Mouse (Mus musculus) hindbrain, embryonic 12.5 days (tissue): ENCODE measurements at regions not wholly inside any gene's neighbourhood (a gene's known extent, or its start where the extent isn't known, plus 50 kb on each side); places are given as distances from the start of the nearest gene placed in this dataset.

Experiments
- ATAC-seq: fragments of 200-750 bp; cut with Nextera tagmentation; 2 replicates; pipeline ENCODE4 v1.8.0; 2017; ENCODE audit warnings: moderate TSS enrichment; ENCODE audit not compliant: low FRiP score
- H3K27ac ChIP-seq: fragments of 300-500 bp; sonication (generic); 2 replicates; pipeline ENCODE4 v1.5.1; 2016; ENCODE audit warnings: mild to moderate bottlenecking
- H3K27me3 ChIP-seq: fragments of 300-500 bp; sonication (generic); 2 replicates; pipeline ENCODE4 v1.6.1; 2016; ENCODE audit warnings: mild to moderate bottlenecking
- H3K36me3 ChIP-seq: fragments of 300-500 bp; sonication (generic); 2 replicates; pipeline ENCODE4 v1.6.1; 2016; ENCODE audit warnings: mild to moderate bottlenecking
- H3K4me1 ChIP-seq: fragments of 300-500 bp; sonication (generic); 2 replicates; pipeline ENCODE4 v1.6.1; 2016
- H3K4me2 ChIP-seq: fragments of 300-500 bp; sonication (generic); replicated peaks from 2 replicates; pipeline ENCODE4 v1.6.1; 2016; ENCODE audit warnings: mild to moderate bottlenecking
- H3K4me3 ChIP-seq: fragments of 300-500 bp; sonication (generic); 2 replicates; pipeline ENCODE4 v1.5.1; 2016; ENCODE audit warnings: mild to moderate bottlenecking
- H3K9ac ChIP-seq: fragments of 300-500 bp; sonication (generic); 2 replicates; pipeline ENCODE4 v1.6.1; 2016; ENCODE audit warnings: mild to moderate bottlenecking, moderate library complexity
- H3K9me3 ChIP-seq: fragments of 300-500 bp; sonication (generic); replicated peaks from 2 replicates; pipeline ENCODE4 v1.6.1; 2016; ENCODE audit warnings: mild to moderate bottlenecking
- WGBS: fragments of 180-500 bp; shearing (Covaris S2); methylation state at CpG from one replicate; pipeline ENCODE4 v1.1.7; 2016; 5-methylcytosine and 5-hydroxymethylcytosine counted together

- H3K36me3 ChIP-seq: no peaks in the 10 kb centered on the region
- 89% methylated on average over 4 of the region's 4 CpGs for WGBS
- no peaks in the 10 kb centered on the region for H3K4me1 ChIP-seq
- ATAC-seq: no peak
- no peaks in the 10 kb centered on the region for H3K27me3 ChIP-seq
- no peak overlapping the region for H3K4me3 ChIP-seq
- no peak overlapping the region for H3K27ac ChIP-seq
- H3K9me3 ChIP-seq: no peaks in the 10 kb centered on the region
- H3K4me2 ChIP-seq: no peak overlapping the region
- H3K9ac ChIP-seq: no peak overlapping the region
These were observed 57.4 kb upstream of the Parp8 start for GRCm38 (mm10) chr13:117082758-117083157.

DNA sequence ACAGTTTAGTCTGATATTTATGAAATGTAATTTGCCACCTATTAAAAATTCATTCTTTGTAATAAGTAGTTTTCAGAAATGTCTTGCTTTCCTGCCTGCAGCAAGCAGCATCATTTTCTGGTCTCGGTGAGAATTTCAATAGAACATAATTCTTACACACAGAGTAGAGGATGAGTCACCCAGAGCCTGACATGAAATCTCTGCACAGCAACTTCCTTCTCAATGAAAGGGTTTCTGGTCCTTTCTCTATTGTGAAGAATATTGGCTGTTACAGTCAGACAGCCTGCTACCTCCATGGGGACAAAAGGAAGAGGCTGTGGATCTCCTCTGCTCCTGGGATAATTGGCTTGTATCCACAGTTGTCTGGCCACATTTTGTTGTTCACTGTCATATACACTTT lies 54.0 kb upstream of the Parp8 start:
- ATAC-seq: no peak
- Histone ChIP-seq H3K27me3 (no peaks in the 10 kb centered on the region), H3K4me3 (no peak overlapping the region), H3K9ac (no peak overlapping the region), H3K4me2 (no peak overlapping the region), H3K4me1 (no peaks in the 10 kb centered on the region), H3K36me3 (no peaks in the 10 kb centered on the region), H3K9me3 (no peaks in the 10 kb centered on the region), H3K27ac (no peak overlapping the region)
- WGBS: 92% methylated on average over 1 of the region's 1 CpGs
